ENCODE assay signal across 28 mouse cellular contexts in the genomic region with DNA sequence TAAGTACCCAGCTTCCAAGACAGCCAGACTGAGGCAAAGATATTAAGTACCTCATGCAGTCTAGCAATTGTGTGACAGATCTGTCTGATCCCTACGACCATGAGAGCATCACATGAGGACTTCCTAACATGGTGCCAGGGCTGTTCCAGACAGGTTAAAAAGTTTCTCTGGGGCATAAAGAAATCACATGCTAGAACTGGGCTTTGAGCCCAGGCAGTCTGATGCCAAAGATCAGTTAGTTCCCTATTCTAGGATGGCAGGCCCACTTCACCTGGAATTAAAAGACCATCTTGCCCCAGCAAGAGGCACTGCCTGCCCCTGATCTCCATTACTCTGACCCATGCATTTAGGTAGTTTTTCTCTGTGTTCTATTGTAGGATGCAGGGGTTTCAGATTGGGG. TPM values are rescaled to one million over a fixed set of nuclear protein-coding genes. Genes with fewer than 3 reads are reported as not detected.
DNase-seq lines count a peak whose midpoint lies in the region; ATAC-seq lines count a peak whose summit lies in the region.
"Had no signal": no experiment of that assay in that cellular context is flagged by ENCODE, and none has a peak within 500 bp of the region (broad histone marks: within the 10 kb centered on the region; RNA-seq: fewer than 3 reads in every experiment).

No protein-coding gene starts in this region.

- no peak overlapping the region for H3K4me2 ChIP-seq in kidney, embryonic 15.5 days
- H3K4me2 ChIP-seq in midbrain, embryonic 11.5 days: no peak overlapping the region
- H3K4me2 ChIP-seq in hindbrain, embryonic 11.5 days (replicated peaks; ENCODE audit: low read depth, low read length): no peak overlapping the region
- H3K4me2 ChIP-seq: forebrain, embryonic 13.5 days; liver, embryonic 15.5 days; midbrain, embryonic 13.5 days; neural tube, embryonic 13.5 days had no signal

- H3K4me1 ChIP-seq in kidney, embryonic 15.5 days: peaks cover 10% of the 10 kb centered on the region
- H3K4me1 ChIP-seq in midbrain, embryonic 11.5 days (ENCODE audit: control insufficient read depth, insufficient read depth, low read length): no peaks in the 10 kb centered on the region
- peaks cover 11% of the 10 kb centered on the region for H3K4me1 ChIP-seq in midbrain, embryonic 10.5 days
- H3K4me1 ChIP-seq in hindbrain, embryonic 11.5 days (replicated peaks; ENCODE audit: control insufficient read depth, insufficient read depth, low read length): no peaks in the 10 kb centered on the region

- no peak overlapping the region for H3K9ac ChIP-seq in kidney, embryonic 15.5 days
- H3K9ac ChIP-seq in midbrain, embryonic 11.5 days (ENCODE audit: low read length): no peak overlapping the region
- H3K9ac ChIP-seq in hindbrain, embryonic 11.5 days (ENCODE audit: low read depth, low read length): no peak overlapping the region
- H3K9ac ChIP-seq: forebrain, embryonic 13.5 days; liver, embryonic 15.5 days; midbrain, embryonic 13.5 days; neural tube, embryonic 13.5 days had no signal

- peak; percentile 95 for DNase-seq in heart, adult 11 months
- DNase-seq in heart, adult 9 months (ENCODE audit: low spot score in 2 of 2): no peak
- DNase-seq in kidney, adult 18-20 months: peak; percentile 63
- DNase-seq in midbrain, embryonic 11.5 days (ENCODE audit: low spot score, missing footprints): peak; percentile 59
- DNase-seq in midbrain, embryonic 10.5 days (ENCODE audit: low spot score): no peak
- DNase-seq in kidney, postnatal 36 days: peak; percentile 54 to 68
- DNase-seq in hindbrain, embryonic 11.5 days (ENCODE audit: low spot score): no peak
- DNase-seq: adrenal gland, postnatal 25 days; cerebellum, adult 2 months; cerebellum, postnatal 14 days; gastrocnemius, postnatal 25 days; layer of hippocampus, adult 9-11 months; liver; lung, postnatal 36 days; right cerebral cortex, postnatal 4 days; thymus, adult 18-20 months; thymus, postnatal 25 days had no signal

- peaks cover 4% of the 10 kb centered on the region; the same call in 1 of the 2 replicates for H3K27me3 ChIP-seq in kidney, embryonic 15.5 days
- H3K27me3 ChIP-seq in midbrain, embryonic 11.5 days (ENCODE audit: control insufficient read depth, insufficient read depth, low read length): no peaks in the 10 kb centered on the region
- peaks cover 23% of the 10 kb centered on the region for H3K27me3 ChIP-seq in midbrain, embryonic 10.5 days (ENCODE audit: low read depth, poor library complexity, severe bottlenecking)
- H3K27me3 ChIP-seq in hindbrain, embryonic 11.5 days (ENCODE audit: control insufficient read depth, insufficient read depth, low read length): no peaks in the 10 kb centered on the region
- H3K27me3 ChIP-seq: liver, embryonic 15.5 days; neural tube, embryonic 13.5 days; Patski had no signal

- no peaks in the 10 kb centered on the region for H3K36me3 ChIP-seq in kidney, embryonic 15.5 days
- H3K36me3 ChIP-seq in midbrain, embryonic 11.5 days (ENCODE audit: control insufficient read depth, insufficient read depth, low read length): no peaks in the 10 kb centered on the region
- no peaks in the 10 kb centered on the region for H3K36me3 ChIP-seq in midbrain, embryonic 10.5 days
- no peaks in the 10 kb centered on the region for H3K36me3 ChIP-seq in hindbrain, embryonic 11.5 days (ENCODE audit: control insufficient read depth, insufficient read depth, low read length)
- H3K36me3 ChIP-seq: G1E; hindbrain, embryonic 10.5 days; liver, embryonic 15.5 days; midbrain, embryonic 13.5 days; neural tube, embryonic 13.5 days had no signal

- no peak overlapping the region for H3K27ac ChIP-seq in kidney, embryonic 15.5 days
- H3K27ac ChIP-seq in midbrain, embryonic 11.5 days (ENCODE audit: low read depth, low read length): no peak overlapping the region
- H3K27ac ChIP-seq in midbrain, embryonic 10.5 days (replicated peaks): no peak overlapping the region
- no peak overlapping the region for H3K27ac ChIP-seq in hindbrain, embryonic 11.5 days (ENCODE audit: low read depth, low read length)
- H3K27ac ChIP-seq: forebrain, embryonic 13.5 days; hindbrain, embryonic 10.5 days; liver, embryonic 15.5 days; midbrain, embryonic 13.5 days; neural tube, embryonic 13.5 days; stomach, postnatal 0 days had no signal

- no peak for ATAC-seq in kidney, embryonic 15.5 days (replicated peaks; ENCODE audit: low FRiP score)
- no peak for ATAC-seq in midbrain, embryonic 11.5 days (ENCODE audit: low FRiP score)
- no peak for ATAC-seq in hindbrain, embryonic 11.5 days (ENCODE audit: low FRiP score)
- ATAC-seq: forebrain, embryonic 13.5 days; hindbrain, embryonic 16.5 days; midbrain, embryonic 13.5 days; Patski had no signal

- H3K9me3 ChIP-seq in kidney, embryonic 15.5 days (replicated peaks): no peaks in the 10 kb centered on the region
- H3K9me3 ChIP-seq in midbrain, embryonic 11.5 days (ENCODE audit: control insufficient read depth, low read length): no peaks in the 10 kb centered on the region
- H3K9me3 ChIP-seq in midbrain, embryonic 10.5 days (replicated peaks): no peaks in the 10 kb centered on the region
- no peaks in the 10 kb centered on the region for H3K9me3 ChIP-seq in hindbrain, embryonic 11.5 days (ENCODE audit: control insufficient read depth, low read length)
- H3K9me3 ChIP-seq: forebrain, embryonic 13.5 days; G1E; hindbrain, embryonic 10.5 days; liver, embryonic 15.5 days; midbrain, embryonic 13.5 days; neural tube, embryonic 13.5 days had no signal

- 94% methylated on average over 1 of the region's 1 CpGs for WGBS in kidney, embryonic 15.5 days
- 79% methylated on average over 1 of the region's 1 CpGs for WGBS in midbrain, embryonic 11.5 days
- WGBS in midbrain, embryonic 10.5 days: 97% methylated on average over 1 of the region's 1 CpGs
- WGBS in hindbrain, embryonic 11.5 days: 90% methylated on average over 1 of the region's 1 CpGs

- H3K4me3 ChIP-seq in kidney, embryonic 15.5 days (replicated peaks): no peak overlapping the region
- no peak overlapping the region for H3K4me3 ChIP-seq in midbrain, embryonic 11.5 days (ENCODE audit: low read depth, low read length)
- H3K4me3 ChIP-seq in midbrain, embryonic 10.5 days: no peak overlapping the region
- no peak overlapping the region for H3K4me3 ChIP-seq in hindbrain, embryonic 11.5 days (ENCODE audit: low read depth, low read length)
- H3K4me3 ChIP-seq: erythroblast, embryonic 14.5 days; forebrain, embryonic 13.5 days; hindbrain, embryonic 10.5 days; liver, embryonic 15.5 days; midbrain, embryonic 13.5 days; neural tube, embryonic 13.5 days had no signal

RNA-seq across cellular contexts. Expression of gene Lnx1, which starts 3.0 kb away (rescaled TPM):
- 1.7 and 2.0 TPM in 2 replicates for polyA plus RNA-seq in kidney, embryonic 15.5 days (2015; fragmentation: Nextera tagmentation; extraction: Ambion mirVana)
- polyA plus RNA-seq in midbrain, embryonic 11.5 days (2014; fragmentation: Nextera tagmentation; extraction: Ambion mirVana): 0.51 and 0.74 TPM in 2 replicates
- polyA plus RNA-seq in midbrain, embryonic 10.5 days (2016; fragmentation: Nextera tagmentation; extraction: Ambion mirVana): 0.46 and 0.58 TPM in 2 replicates
- polyA plus RNA-seq in hindbrain, embryonic 11.5 days (2014; fragmentation: Nextera tagmentation; extraction: Ambion mirVana): 0.34 and 0.88 TPM in 2 replicates
- polyA plus RNA-seq: erythroblast, embryonic 14.5 days; G1E; liver, embryonic 15.5 days had no signal

Comparison
In these comparisons a context has a peak if more than half of its experiments do, and no peak if none do; other contexts are left out.
1. DNase-seq: peak in heart, adult 11 months (single experiment), kidney, adult 18-20 months (single experiment), midbrain, embryonic 11.5 days (single experiment) and kidney, postnatal 36 days (2 of 2); none in heart, adult 9 months (0 of 2), midbrain, embryonic 10.5 days (single experiment) and hindbrain, embryonic 11.5 days (single experiment).